Mouse (Mus musculus) retina, embryonic 14.5 days (tissue): ENCODE results near the gene Aqp2.

Experiments
- DNase-seq: peaks from one replicate; pipeline ENCODE4 v3.0.0-alpha.2; 2015; ENCODE audit warnings: low spot score

Aqp2 gene

GRCm38 (mm10) chr15:99618595-99618994 is 39.7 kb downstream of the Aqp2 start:
- no peak for DNase-seq

GRCm38 (mm10) chr15:99619821-99620220 is 41.0 kb downstream of the Aqp2 start:
- no peak for DNase-seq

- DNase-seq = no peak
These were observed 43.2 kb downstream of the Aqp2 start for GRCm38 (mm10) chr15:99622063-99622462.

GRCm38 (mm10) chr15:99631618-99632017 is 52.8 kb downstream of the Aqp2 start:
- DNase-seq = peak; percentile 57
